Mouse (Mus musculus) inflammation-experienced regulatory T-cells, adult 6 months (primary cell): Measurements from ENCODE around the gene Stx5a. TPM values are rescaled to one million over a fixed set of nuclear protein-coding genes. Genes with fewer than 3 reads are reported as not detected.
A peak's percentile ranks its signal among the peaks of the same experiment; 100 is the strongest.

Source experiments
- ATAC-seq: one replicate; pipeline ENCODE4 v1.8.0; 2017
- polyA plus RNA-seq, 3 experiments: library from polyadenylated mRNA; unstranded; fragments of 100-300 nt; shearing (Covaris generic); gene quantifications; one replicate each; pipeline ENCODE4 v1.2.1; 2017

Gene Stx5a
- polyA plus RNA-seq, 3 experiments from 2014 or later, result 91.6 to 140 (median 134) TPM

DNA sequence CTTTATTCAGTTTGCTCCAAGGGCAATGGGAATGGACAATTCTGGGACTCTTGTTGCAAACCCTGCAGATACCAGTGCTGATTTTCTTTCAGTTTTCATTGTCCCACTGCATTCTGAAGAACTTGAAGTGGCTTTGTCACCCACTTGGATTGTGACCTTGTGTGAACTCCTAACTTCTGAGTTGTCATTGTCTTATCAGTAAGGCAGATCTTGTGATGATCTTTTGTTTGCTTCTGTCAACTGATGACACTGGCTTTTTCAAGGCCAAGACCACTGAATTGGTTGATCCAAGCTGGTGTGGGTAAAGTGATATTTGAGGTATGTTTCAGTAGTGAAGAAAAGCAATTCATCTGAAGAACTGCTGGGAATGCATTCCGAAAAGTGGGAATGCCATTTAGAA lies 4.2 kb downstream of the Stx5a start:
- no peak for ATAC-seq

- no peak for ATAC-seq
Measured at GRCm38 (mm10) chr19:8747368-8747767, 6.2 kb downstream of the Stx5a start.

DNA sequence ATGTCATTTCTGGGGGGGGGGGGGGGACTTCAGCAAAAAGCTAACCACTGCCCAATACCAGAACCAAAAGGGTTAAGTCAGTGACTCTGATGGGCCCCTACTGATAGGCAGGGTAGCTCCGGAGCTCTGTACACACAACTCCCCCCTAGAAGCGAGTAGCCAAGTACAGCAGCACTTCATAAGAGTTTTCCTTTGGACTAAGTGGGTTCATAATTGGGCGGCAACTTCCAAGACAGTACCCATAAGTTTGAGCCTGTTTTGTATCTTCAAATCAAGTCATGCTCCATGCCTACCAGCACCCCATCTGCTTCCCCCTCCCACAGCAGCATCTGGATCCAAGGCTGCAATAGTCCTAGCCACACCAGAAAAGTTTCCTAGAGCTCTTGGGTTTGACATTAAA lies 14.4 kb downstream of the Stx5a start:
- ATAC-seq, result no peak

DNA sequence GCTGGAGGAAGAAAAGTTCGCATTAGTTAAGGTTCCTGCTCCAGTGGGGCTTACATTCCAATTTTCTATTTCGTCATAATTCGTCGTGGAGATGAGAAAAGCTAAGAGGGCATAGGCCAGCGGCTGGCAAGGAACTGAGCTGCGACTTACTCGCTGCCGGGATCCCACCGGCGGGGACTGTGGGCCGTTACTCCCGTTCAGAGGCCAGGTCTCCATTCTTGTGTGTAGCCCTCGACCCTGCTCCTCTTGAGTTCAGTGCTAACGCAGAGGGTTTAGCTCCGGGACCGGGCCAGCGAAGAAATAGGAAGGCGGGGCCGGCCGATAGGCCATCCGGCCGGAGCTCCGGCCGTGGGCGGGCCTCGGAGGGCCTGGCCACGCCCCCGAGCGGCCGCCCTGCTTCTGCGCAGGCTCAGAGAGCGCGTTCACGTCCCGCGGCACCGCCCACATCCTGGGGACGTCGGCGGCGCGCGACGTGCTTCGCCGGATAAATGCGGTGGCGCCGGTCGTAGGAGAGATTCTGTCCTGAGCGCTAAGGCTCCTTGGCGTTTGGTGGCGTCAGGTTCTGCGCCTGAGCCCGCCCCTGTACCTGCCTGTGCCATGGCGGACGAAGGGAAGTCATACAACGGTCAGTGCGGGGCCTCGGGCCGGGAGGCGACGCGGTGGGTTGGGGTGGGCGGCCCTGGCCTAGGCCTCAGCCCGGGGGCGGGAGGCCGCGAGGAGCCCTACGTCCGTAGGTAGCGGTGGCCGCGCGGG lies 15.6 kb downstream of the Stx5a start, which contains the start of gene Nxf1:
Gene Nxf1 (plus strand): TSS at position 439 of the 753 bp plus-strand sequence.
- peak; percentile 86 for ATAC-seq

DNA sequence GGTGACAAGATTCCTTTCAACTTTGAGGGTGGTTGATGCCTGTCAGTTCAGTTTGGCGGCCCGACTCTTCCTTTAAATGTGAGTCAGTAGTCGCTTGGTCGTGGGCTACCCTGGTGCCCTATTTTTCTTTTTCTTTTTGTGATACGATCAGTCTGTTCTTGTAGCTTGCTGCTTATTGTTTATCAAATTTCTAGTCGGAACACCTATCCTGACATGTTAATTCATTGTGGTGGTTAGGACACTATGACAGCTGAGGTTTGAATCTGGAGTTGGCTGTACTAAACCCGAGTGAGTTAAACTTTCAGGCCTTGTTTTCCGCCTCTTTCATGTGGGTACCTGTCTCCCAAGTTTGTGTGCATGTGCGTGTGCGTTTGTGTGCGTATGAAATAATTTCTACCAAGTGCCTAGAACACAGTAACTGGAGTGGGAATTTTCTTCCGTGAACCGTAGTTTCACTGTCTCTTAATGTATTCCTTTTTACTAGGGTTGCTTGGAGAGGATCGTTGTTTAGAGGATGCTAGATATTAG lies 16.3 kb downstream of the Stx5a start:
- peak; percentile 33 for ATAC-seq

GRCm38 (mm10) chr19:8758899-8759298 lies 17.7 kb downstream of the Stx5a start:
- ATAC-seq, result no peak

- no peak for ATAC-seq
Measured at GRCm38 (mm10) chr19:8760757-8761156, 19.5 kb downstream of the Stx5a start.

- no peak for ATAC-seq
Measured at GRCm38 (mm10) chr19:8763276-8763675, 22.1 kb downstream of the Stx5a start.

DNA sequence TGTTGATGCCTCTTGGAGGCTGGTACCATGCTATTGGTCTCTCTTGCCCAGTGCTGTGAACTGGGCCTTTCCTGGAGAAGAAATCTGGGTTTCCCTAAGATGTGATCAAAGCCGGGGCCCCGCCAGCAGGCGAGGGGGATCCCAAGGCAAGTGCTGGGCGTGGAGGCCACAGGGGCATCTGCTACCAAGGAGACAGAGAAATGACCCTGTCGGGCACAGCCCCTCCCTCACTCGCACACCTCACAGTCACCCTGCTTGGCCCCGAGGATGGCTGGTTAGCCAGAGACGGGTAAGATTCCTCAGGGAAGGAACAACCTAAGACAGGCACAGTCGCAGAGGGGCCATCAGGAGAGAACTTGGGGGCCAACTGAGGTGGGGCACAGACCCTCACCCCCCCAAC lies 24.3 kb downstream of the Stx5a start:
- no peak for ATAC-seq

DNA sequence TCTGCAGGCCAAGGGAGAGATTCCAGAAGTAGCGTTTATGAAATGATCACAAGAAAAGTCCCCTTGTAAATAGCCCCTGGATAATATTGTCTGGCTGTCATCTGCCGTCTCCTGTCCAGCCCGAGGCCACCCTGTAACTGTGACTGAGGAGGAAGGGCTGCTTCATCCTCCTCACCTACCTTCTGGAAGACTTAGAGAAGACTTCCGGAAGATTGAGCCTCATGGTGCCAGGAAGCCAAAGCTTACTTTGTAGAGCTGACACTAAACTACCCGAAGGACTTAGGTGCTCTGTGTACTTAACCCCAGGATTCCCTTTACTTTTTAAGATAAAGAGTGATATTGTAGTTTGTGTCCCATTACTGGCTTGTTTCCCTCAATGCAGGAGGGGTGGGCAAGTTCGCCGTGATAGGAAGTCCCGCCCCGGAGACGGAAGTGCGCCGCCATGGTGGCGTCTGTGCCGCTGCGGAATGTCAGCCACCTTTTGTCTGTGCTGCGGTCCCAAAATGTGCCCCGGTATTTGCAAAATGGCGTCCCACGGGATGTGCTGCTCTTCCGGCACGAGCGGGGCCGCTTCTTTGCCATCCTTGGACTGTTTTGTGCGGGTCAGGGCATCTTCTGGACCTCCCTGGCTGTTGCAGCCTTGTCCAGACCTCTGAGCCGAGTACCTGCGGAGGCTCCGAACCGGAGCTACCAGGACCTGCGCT lies 29.5 kb downstream of the Stx5a start, which contains the start of gene Tmem223:
Gene Tmem223 (plus strand): TSS at position 430 of the 704 bp plus-strand sequence.
- ATAC-seq, result peak; percentile 61

DNA sequence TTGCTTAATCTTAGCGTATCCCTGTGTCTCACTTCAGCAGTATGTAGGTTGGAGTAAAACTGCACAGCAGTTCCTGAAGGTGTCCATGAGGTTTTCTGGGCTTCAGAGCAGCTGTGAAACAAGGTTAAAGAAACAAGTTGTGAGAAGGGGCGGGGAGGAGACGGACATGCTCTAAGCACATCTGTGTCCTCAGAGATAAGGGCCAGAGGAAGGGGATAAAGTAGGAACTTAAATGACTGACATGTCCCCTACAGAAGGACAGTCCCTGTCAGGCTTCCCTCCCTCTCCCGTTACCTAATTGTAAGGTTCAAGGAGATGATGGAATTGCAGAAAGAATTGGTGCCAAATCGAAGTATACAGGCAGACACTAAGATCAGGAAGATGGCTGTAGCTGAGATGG lies 31.8 kb downstream of the Stx5a start:
- no peak for ATAC-seq

DNA sequence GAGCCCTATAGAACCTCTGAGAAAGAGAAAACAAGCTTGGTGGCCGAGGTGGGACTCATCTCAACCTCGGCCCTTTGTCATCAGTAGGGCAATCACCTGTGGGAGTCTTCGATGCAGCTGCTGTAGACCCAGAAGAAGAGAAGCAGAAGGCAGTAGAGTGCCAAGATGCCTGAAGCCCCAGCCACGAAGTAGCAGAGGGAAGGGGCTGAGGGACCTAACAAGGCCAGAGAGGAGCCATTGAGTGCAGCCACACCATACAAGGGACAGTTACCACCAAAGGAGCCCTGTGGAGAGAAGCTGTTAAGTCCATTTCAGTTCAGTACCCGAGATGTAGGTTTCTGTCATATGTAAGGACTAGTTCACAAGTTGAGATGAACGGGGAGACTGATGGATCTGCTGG lies 32.2 kb downstream of the Stx5a start:
- ATAC-seq, result no peak

DNA sequence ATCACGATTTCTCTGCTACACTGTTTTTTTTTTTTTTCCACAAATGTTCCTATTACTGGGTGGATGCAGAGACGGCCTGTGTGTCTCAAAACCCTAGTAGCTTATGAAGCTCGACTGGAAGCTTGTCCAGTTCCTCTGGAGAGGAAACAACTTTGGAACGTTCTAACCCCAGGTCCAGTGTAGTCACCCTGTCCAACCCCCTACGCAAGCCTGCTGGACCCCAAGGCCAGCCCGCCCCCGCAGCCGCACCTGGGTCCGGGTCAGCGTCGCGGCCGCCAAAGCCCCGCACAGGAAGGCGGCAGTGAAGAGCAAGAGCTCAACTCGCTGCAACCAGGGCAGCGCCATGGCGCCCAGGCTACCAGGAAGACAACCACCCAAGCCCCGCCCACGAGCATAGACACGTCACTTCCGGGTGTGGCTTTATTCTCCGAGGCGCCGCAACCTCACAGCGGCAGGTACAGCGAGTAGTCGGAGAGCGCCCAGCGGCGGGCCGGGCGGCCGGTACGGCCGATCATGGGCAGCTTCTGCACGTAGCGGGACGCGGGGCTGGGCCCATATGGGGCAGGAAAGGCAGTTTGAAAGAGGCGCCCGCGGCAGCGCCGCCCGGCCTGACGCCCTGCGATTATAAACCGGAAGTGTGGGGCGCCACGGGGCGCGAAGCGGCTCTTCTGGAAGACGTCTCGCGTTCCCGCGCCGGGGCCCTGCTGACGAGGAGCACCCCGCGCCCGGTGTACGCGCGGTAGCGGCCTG lies 33.0 kb downstream of the Stx5a start, which contains the start of gene Tmem179b:
Gene Tmem179b (minus strand): TSS at position 382 of the 750 bp plus-strand sequence.
- peak; percentile 84 for ATAC-seq

GRCm38 (mm10) chr19:8774951-8775421 lies 33.8 kb downstream of the Stx5a start:
- no peak for ATAC-seq

DNA sequence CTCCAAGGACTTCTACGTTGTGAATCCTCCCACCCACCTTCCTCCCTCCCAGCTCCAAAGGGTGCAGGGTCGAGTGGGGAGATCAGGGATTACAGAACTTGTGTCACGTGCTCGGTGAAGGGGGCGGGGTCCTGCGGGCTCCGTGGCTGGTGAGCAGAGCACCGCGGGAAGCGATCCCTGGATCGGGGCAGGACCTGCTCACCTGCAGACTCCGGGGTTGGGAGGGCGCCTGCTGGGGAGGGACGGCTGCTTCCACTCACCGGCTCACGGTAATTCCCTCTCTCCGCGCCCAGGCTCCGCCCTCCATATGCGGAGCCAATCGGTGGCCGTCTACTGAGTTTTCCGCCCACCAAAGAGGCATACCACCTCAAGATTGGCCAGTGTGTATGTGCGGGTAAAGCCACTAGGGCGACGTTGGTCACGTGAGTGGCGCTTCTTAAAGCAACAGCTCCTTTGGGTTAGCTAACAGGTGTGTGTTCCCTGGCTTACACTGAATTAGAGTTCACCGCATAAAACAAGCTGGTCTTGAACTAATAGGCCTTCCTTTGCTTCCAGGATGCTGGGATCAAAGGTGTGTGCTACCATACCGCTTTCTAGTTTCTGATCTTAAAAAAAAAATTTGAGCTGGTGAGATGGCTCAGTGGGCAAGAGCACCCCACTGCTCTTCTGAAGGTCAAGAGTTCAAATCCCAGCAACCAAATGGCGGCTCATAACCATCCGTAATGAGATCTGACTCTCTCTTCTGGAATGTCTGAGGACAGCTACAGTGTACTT lies 45.0 kb downstream of the Stx5a start, which contains the start of gene Taf6l:
Gene Taf6l (minus strand): TSS at position 410 of the 774 bp plus-strand sequence.
- peak; percentile 100 for ATAC-seq

DNA sequence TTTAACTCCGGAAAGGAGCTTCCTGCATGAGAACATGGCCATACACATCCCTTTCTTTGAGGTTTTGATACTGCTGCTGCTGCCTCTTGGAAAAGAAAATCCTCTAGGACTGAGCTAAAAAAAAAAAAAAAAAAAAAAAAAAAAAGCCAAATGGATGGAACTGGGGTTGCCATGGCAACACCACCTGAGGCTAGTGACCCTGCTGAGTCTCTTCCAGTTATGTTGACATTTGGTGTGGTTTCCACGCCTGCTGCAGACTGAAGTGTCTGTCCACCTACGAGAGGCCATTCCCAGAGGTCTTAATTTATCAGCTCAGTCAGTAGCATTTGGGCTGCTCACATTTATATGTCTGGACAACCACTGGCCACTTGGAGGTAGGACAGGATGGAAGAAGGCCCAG lies 47.3 kb downstream of the Stx5a start:
- ATAC-seq, result no peak

- ATAC-seq, result no peak
Measured at GRCm38 (mm10) chr19:8789171-8789570, 48.0 kb downstream of the Stx5a start.

- ATAC-seq, result no peak
Measured at GRCm38 (mm10) chr19:8790171-8790570, 49.0 kb downstream of the Stx5a start.

DNA sequence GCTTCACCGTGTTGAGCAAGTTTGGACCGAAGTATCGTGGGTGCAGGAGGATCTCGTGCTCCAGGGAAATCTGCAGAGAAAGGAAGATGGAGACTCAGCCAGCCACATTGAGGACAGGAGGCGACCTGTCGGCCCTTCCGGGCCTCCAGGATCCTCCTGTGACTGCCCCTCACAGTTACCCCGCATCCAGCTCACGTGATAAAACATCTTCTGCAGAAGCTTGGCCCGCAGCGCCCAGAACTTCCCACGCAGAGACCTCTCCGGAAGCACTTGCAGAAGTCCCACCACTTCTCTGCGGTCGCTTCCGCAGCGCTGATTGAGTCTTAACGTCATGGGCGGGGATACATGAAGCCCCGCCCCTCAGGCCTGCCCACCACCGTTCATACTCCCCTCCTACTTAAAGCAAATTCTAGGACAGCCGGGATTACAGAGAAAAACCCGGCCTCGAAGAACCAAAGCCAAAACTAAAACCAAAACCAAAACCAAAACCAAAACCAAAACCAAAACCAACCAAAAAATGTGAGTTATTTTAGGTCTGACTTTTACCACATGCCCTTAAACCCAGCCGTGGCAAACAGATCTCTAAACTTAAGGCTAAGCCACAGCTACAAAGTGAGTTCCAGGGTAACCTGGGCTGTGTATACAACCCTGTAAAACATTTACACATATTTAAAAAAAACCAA lies 57.2 kb downstream of the Stx5a start, which contains the start of gene Polr2g:
Gene Polr2g (minus strand): TSS at position 314 of the 683 bp plus-strand sequence.
- ATAC-seq, result peak; percentile 68

DNA sequence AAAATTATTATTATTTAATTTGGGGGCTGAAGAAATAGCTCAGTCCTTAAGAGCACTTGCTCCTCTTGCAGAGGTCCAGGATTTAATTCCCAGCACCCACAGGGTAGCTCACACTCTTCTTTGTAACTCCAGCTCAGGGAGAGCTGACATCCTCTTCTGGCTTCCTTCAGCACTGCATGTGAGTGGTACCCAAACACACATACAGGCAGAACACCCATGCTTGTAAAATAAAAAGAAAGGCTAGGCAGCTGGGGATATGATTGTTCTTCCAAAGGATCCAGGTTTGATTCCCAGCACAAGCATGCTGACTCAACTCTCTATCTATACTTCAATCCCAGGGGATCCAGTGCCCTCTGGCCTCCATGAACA lies 57.7 kb downstream of the Stx5a start:
- no peak for ATAC-seq
